Mouse (Mus musculus) forebrain, embryonic 13.5 days (tissue): ENCODE measurements around the gene Spata13. TPM values are rescaled to one million over a fixed set of nuclear protein-coding genes. Genes with fewer than 3 reads are reported as not detected.

Experiments used
- ATAC-seq: fragments of 200-750 bp; cut with Nextera tagmentation; 2 replicates; pipeline ENCODE4 v1.8.0; 2017
- H3K27ac ChIP-seq: fragments of 300-500 bp; sonication (generic); 2 replicates; pipeline ENCODE4 v1.5.1; 2015; ENCODE audit warnings: inconsistent platforms, mild to moderate bottlenecking, moderate library complexity
- H3K27me3 ChIP-seq: fragments of 300-500 bp; sonication (generic); 2 replicates; pipeline ENCODE4 v1.6.1; 2015; ENCODE audit warnings: mild to moderate bottlenecking, inconsistent platforms
- H3K36me3 ChIP-seq: fragments of 300-500 bp; sonication (generic); 2 replicates; pipeline ENCODE4 v1.6.1; 2015; ENCODE audit warnings: mild to moderate bottlenecking, inconsistent platforms; ENCODE audit not compliant: poor library complexity, severe bottlenecking
- H3K4me1 ChIP-seq: fragments of 300-500 bp; sonication (generic); 2 replicates; pipeline ENCODE4 v1.6.1; 2015; ENCODE audit warnings: inconsistent platforms
- H3K4me2 ChIP-seq: fragments of 300-500 bp; sonication (generic); 2 replicates; pipeline ENCODE4 v1.6.1; 2015; ENCODE audit warnings: inconsistent platforms, mild to moderate bottlenecking, moderate library complexity
- H3K4me3 ChIP-seq: fragments of 300-500 bp; sonication (generic); 2 replicates; pipeline ENCODE4 v1.5.1; 2015; ENCODE audit warnings: mild to moderate bottlenecking, inconsistent platforms
- H3K9ac ChIP-seq: fragments of 300-500 bp; sonication (generic); 2 replicates; pipeline ENCODE4 v1.6.1; 2015; ENCODE audit warnings: mild to moderate bottlenecking, inconsistent platforms
- H3K9me3 ChIP-seq: fragments of 300-500 bp; sonication (generic); replicated peaks from 2 replicates; pipeline ENCODE4 v1.6.1; 2016; ENCODE audit warnings: inconsistent platforms
- WGBS: fragments of 180-500 bp; shearing (Covaris S2); methylation state at CpG from one replicate; pipeline ENCODE4 v1.1.7; 2015; 5-methylcytosine and 5-hydroxymethylcytosine counted together
- polyA plus RNA-seq: library from polyadenylated mRNA; unstranded; fragments of >200 nt; fragmentation: Nextera tagmentation; extraction: Ambion mirVana; gene quantifications from 2 replicates; pipeline ENCODE4 v1.2.1, GENCODE M21; 2015

The Spata13 gene
- polyA plus RNA-seq, 1 experiment from 2014 or later: 83.0 TPM

- Histone ChIP-seq H3K4me1 (peaks cover 55% of the 10 kb centered on the region), H3K36me3 (peaks cover 27% of the 10 kb centered on the region), H3K4me3 (no peak overlapping the region), H3K4me2 (peak overlapping the region; percentile 19; the same call in 1 of the 2 replicates), H3K9me3 (peaks cover 3% of the 10 kb centered on the region; the same call in 1 of the 2 replicates), H3K27ac (peak overlapping the region; percentile 27; the same call in 1 of the 2 replicates), H3K9ac (0 out of 2 replicates have a peak overlapping the region, but pooled peaks have one; percentile 23), H3K27me3 (no peaks in the 10 kb centered on the region)
- ATAC-seq: no peak
- 37% methylated on average over 16 of the region's 16 CpGs for WGBS
Measured at GRCm38 (mm10) chr14:60732787-60733186, 99.0 kb downstream of the Spata13 start.

DNA sequence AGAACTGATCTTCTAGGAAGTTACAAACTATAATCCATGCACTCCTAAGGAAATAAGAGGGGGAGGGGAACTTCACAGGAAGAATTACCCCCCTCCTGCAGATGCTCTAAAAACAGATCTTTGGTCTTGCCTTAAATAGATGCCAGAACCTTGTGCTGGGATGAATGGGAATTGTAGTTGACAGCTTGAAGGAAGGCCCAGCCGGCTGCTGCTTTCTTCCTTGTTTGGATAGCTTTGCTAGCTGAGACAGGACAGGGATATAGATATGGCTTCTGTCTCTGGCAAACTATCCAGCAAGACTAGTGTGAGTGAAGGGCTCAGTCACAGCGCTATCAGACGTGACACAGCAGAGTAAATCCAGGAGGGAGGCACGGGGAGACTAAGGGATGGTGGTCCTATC is 99.9 kb downstream of the Spata13 start:
- Histone ChIP-seq H3K27me3 (no peaks in the 10 kb centered on the region), H3K4me2 (no peak overlapping the region), H3K9ac (no peak overlapping the region), H3K36me3 (peaks cover 18% of the 10 kb centered on the region), H3K4me1 (peaks cover 64% of the 10 kb centered on the region), H3K9me3 (peaks cover 3% of the 10 kb centered on the region; the same call in 1 of the 2 replicates), H3K4me3 (no peak overlapping the region), H3K27ac (peak overlapping the region; percentile 21; the same call in 1 of the 2 replicates)
- ATAC-seq: peak; percentile 20; the same call in 1 of the 2 replicates
- whole genome bisulfite sequencing: 67% methylated on average over 4 of the region's 4 CpGs

DNA sequence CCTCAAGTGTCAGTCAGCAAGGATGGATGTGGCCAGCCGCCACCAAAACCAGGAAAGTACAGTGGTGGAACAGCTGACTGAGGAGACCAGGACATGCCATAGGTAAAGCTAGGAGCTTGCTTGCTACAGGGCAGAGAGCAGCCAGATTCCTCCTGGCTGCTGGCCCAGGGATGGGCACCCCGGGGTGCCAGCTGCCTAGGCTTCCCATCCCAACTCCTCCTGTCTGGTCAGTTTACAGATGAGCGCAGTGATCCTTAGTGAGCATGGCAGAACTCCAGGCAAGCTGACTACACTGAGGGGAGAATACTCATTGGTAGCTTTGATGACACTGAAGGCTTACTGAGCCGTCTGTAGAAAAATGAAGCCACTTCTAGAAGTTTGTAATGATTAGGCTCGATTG is 101.4 kb downstream of the Spata13 start:
- no peak overlapping the region for H3K4me3 ChIP-seq
- no peaks in the 10 kb centered on the region for H3K27me3 ChIP-seq
- H3K9me3 ChIP-seq: no peaks in the 10 kb centered on the region
- 0 out of 2 replicates have a peak, but pooled peaks cover 4% of the 10 kb centered on the region for H3K36me3 ChIP-seq
- no peak overlapping the region for H3K4me2 ChIP-seq
- 49% methylated on average over 5 of the region's 5 CpGs for WGBS
- ATAC-seq: no peak
- peaks cover 75% of the 10 kb centered on the region for H3K4me1 ChIP-seq
- H3K27ac ChIP-seq: 0 out of 2 replicates have a peak overlapping the region, but pooled peaks have one; percentile 28
- H3K9ac ChIP-seq: no peak overlapping the region

- no peak for ATAC-seq
- H3K9me3 ChIP-seq: no peaks in the 10 kb centered on the region
- H3K4me2 ChIP-seq: no peak overlapping the region; the same call in 1 of the 2 replicates
- peak overlapping the region; percentile 71 for H3K27ac ChIP-seq
- WGBS: 54% methylated on average over 13 of the region's 13 CpGs
- no peaks in the 10 kb centered on the region for H3K27me3 ChIP-seq
- peaks cover 82% of the 10 kb centered on the region for H3K4me1 ChIP-seq
- no peaks in the 10 kb centered on the region for H3K36me3 ChIP-seq
- H3K4me3 ChIP-seq: no peak overlapping the region
- no peak overlapping the region; the same call in 1 of the 2 replicates for H3K9ac ChIP-seq
Measured at GRCm38 (mm10) chr14:60735848-60736547, 102.2 kb downstream of the Spata13 start.

- peak overlapping the region; percentile 71 for H3K27ac ChIP-seq
- ATAC-seq: peak; percentile 16; the same call in 1 of the 2 replicates
- no peaks in the 10 kb centered on the region for H3K36me3 ChIP-seq
- H3K4me1 ChIP-seq: peaks cover 89% of the 10 kb centered on the region
- no peak overlapping the region; the same call in 1 of the 2 replicates for H3K9ac ChIP-seq
- no peaks in the 10 kb centered on the region for H3K27me3 ChIP-seq
- H3K9me3 ChIP-seq: no peaks in the 10 kb centered on the region
- no peak overlapping the region for H3K4me3 ChIP-seq
- H3K4me2 ChIP-seq: peak overlapping the region; percentile 10
- WGBS: 6% methylated on average over 4 of the region's 4 CpGs
Measured at GRCm38 (mm10) chr14:60736591-60737192, 102.9 kb downstream of the Spata13 start.

- no peak for ATAC-seq
- Histone ChIP-seq H3K4me3 (no peak overlapping the region), H3K4me1 (peaks cover 90% of the 10 kb centered on the region), H3K9ac (no peak overlapping the region), H3K27ac (peak overlapping the region; percentile 71), H3K27me3 (no peaks in the 10 kb centered on the region), H3K4me2 (peak overlapping the region; percentile 10; the same call in 1 of the 2 replicates), H3K9me3 (no peaks in the 10 kb centered on the region), H3K36me3 (no peaks in the 10 kb centered on the region)
- 18% methylated on average over 7 of the region's 7 CpGs for WGBS
Measured at GRCm38 (mm10) chr14:60737202-60737611, 103.4 kb downstream of the Spata13 start.

GRCm38 (mm10) chr14:60738434-60738938 is 104.7 kb downstream of the Spata13 start:
- Histone ChIP-seq H3K4me2 (no peak overlapping the region), H3K27ac (peak overlapping the region; percentile 71), H3K27me3 (no peaks in the 10 kb centered on the region), H3K9me3 (no peaks in the 10 kb centered on the region), H3K36me3 (peaks cover 4% of the 10 kb centered on the region; the same call in 1 of the 2 replicates), H3K4me1 (peaks cover 88% of the 10 kb centered on the region), H3K4me3 (no peak overlapping the region), H3K9ac (no peak overlapping the region)
- ATAC-seq: no peak
- 66% methylated on average over 10 of the region's 10 CpGs for WGBS

GRCm38 (mm10) chr14:60739155-60739554 is 105.4 kb downstream of the Spata13 start:
- H3K27ac ChIP-seq: peak overlapping the region; percentile 71
- no peaks in the 10 kb centered on the region for H3K9me3 ChIP-seq
- peaks cover 4% of the 10 kb centered on the region; the same call in 1 of the 2 replicates for H3K36me3 ChIP-seq
- peaks cover 82% of the 10 kb centered on the region for H3K4me1 ChIP-seq
- 11% methylated on average over 6 of the region's 9 CpGs for WGBS
- 0 out of 2 replicates have a peak, but pooled peaks have one; percentile 17 for ATAC-seq
- H3K9ac ChIP-seq: no peak overlapping the region
- H3K27me3 ChIP-seq: no peaks in the 10 kb centered on the region
- H3K4me3 ChIP-seq: no peak overlapping the region
- H3K4me2 ChIP-seq: no peak overlapping the region

DNA sequence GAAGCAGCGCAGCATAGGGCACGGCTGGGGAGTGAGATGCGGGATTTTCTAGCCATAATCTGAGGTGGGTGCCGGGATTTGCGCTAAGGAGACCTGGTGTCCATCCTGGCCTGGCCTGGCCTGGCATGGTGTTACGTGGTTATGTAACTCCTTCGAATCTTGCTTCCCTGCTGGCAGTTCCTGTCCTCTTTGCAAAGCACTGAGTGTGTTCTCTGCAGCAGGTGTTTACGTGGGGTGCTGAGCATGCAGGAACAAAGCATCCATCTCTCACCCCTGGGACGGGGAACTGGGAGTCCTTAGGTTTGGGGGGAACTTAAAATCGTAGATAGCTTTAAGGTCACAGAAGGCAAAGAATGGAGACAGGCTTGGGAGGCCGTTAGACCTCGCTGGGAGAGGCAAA is 105.8 kb downstream of the Spata13 start:
- H3K4me1 ChIP-seq: peaks cover 80% of the 10 kb centered on the region
- no peak overlapping the region; the same call in 1 of the 2 replicates for H3K9ac ChIP-seq
- H3K27ac ChIP-seq: peak overlapping the region; percentile 68
- no peaks in the 10 kb centered on the region for H3K27me3 ChIP-seq
- peaks cover 4% of the 10 kb centered on the region; the same call in 1 of the 2 replicates for H3K36me3 ChIP-seq
- ATAC-seq: no peak
- H3K9me3 ChIP-seq: no peaks in the 10 kb centered on the region
- H3K4me2 ChIP-seq: no peak overlapping the region
- H3K4me3 ChIP-seq: no peak overlapping the region
- WGBS: 66% methylated on average over 12 of the region's 12 CpGs

DNA sequence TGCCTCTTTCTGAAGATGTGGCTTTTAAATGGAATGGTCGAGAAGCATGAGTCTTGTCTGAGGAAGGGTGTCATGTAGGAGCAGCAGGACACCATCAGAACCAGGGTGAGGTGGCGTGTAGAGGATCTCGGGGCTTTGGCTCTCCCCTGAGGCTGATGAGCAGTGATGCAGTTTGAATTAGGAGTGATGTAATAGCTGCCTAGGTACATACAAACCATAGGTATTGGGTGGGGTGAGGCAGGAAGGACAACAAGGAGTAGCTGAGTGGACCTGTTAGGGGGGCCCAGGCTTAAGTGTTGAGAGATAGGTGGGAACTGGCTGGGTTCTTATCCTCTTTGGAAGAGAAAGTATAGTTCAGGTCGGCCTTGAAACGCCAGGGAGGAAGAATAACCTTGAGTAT is 106.7 kb downstream of the Spata13 start:
- no peak for ATAC-seq
- no peak overlapping the region for H3K4me2 ChIP-seq
- no peaks in the 10 kb centered on the region for H3K9me3 ChIP-seq
- peak overlapping the region; percentile 68 for H3K27ac ChIP-seq
- H3K27me3 ChIP-seq: no peaks in the 10 kb centered on the region
- peaks cover 10% of the 10 kb centered on the region for H3K36me3 ChIP-seq
- 82% methylated on average over 5 of the region's 5 CpGs for WGBS
- no peak overlapping the region for H3K9ac ChIP-seq
- H3K4me3 ChIP-seq: no peak overlapping the region
- H3K4me1 ChIP-seq: peaks cover 71% of the 10 kb centered on the region

DNA sequence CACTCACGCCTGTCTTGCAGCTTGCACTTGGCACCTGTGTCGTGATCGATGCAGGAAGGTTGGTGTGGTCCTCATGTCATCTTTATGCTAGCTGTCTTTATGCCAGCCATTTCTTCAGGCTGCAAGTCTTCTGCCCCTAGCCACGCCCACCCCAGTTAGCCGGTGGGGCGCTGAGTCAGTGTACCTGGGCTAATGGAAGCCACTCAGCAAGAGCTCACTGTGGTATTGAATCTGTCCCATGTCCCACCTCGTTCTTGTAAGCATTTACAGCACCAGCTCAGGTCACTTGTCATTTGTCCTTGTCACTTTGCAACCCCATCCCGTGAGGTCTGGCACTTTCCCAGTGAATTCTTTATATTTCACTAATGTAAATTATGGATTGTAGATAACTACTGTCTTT is 107.2 kb downstream of the Spata13 start:
- peaks cover 65% of the 10 kb centered on the region for H3K4me1 ChIP-seq
- WGBS: 67% methylated on average over 8 of the region's 8 CpGs
- no peak for ATAC-seq

GRCm38 (mm10) chr14:60741490-60741981 is 107.7 kb downstream of the Spata13 start:
- Histone ChIP-seq H3K9ac (no peak overlapping the region), H3K4me3 (no peak overlapping the region), H3K4me1 (peaks cover 60% of the 10 kb centered on the region), H3K27me3 (no peaks in the 10 kb centered on the region), H3K36me3 (peaks cover 20% of the 10 kb centered on the region), H3K9me3 (no peaks in the 10 kb centered on the region), H3K4me2 (no peak overlapping the region), H3K27ac (peak overlapping the region; percentile 68)
- WGBS: 70% methylated on average over 6 of the region's 6 CpGs
- ATAC-seq: peak; percentile 49

More for the DNA sequence above, 107.2 kb downstream of the Spata13 start:
- H3K36me3 ChIP-seq: peaks cover 15% of the 10 kb centered on the region
- H3K4me2 ChIP-seq: no peak overlapping the region
- no peak overlapping the region for H3K4me3 ChIP-seq
- H3K9ac ChIP-seq: no peak overlapping the region
- no peaks in the 10 kb centered on the region for H3K27me3 ChIP-seq
- H3K9me3 ChIP-seq: no peaks in the 10 kb centered on the region
- peak overlapping the region; percentile 68 for H3K27ac ChIP-seq
